Mouse (Mus musculus): Measurements from ENCODE around the gene Ceacam2. TPM values are rescaled to one million over a fixed set of nuclear protein-coding genes. Genes with fewer than 3 reads are reported as not detected.
"Not testable (repeated sequence)": the region's sequence is repeated elsewhere in the genome, so short reads cannot be mapped to it uniquely, and the experiment has no call there.

Ceacam2 gene
- total RNA-seq, 2 experiments from 2014 or later: 0.43 to 0.60 TPM

DNA sequence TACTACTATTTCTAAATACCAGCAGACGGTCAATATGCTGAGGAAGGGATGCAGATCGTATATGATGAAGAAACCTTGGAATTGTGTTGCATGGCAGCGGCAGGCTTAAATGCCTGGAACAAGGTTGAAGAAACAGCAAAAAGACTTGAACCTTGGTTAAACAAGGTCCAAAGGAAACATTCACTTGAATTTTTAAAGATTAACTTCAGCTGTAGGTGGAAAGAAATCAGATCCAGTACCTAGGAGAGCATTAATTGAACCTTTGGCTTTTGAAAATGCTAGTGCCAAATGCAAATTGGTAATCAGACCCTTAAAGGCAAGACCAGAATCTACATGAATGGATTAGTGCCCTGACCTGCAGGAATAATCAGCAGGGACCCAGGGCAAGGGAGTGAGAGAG lies 50.3 kb downstream of the Ceacam2 start:
- intact Hi-C loops (cut with DNase I; ENCODE audit: low total_unique reads): loop anchor here (10.0 kb wide), 1 partner anchor 45 kb away; the partner anchor contains the start of gene Ceacam2
- not testable (repeated sequence) for DNase-seq

- intact Hi-C loops (cut with DNase I; ENCODE audit: low total_unique reads): loop anchor here (10.0 kb wide), 1 partner anchor 49 kb away; the partner anchor contains the start of gene Ceacam2
- no peak for DNase-seq
These were observed 53.5 kb downstream of the Ceacam2 start for GRCm38 (mm10) chr7:25486186-25486585.

GRCm38 (mm10) chr7:25485061-25485460 lies 54.6 kb downstream of the Ceacam2 start:
- DNase-seq: no peak
- intact Hi-C loops (cut with DNase I; ENCODE audit: low total_unique reads): loop anchor here (10.0 kb wide), 1 partner anchor 50 kb away; the partner anchor contains the start of gene Ceacam2

GRCm38 (mm10) chr7:25483133-25483735 lies 56.4 kb downstream of the Ceacam2 start:
- DNase-seq: no peak
- intact Hi-C loops (cut with DNase I; ENCODE audit: low total_unique reads): loop anchor here (2.0 to 10.0 kb wide), 2 partner anchors 52 to 60 kb away; partner anchors contain the start of gene Ceacam2

DNA sequence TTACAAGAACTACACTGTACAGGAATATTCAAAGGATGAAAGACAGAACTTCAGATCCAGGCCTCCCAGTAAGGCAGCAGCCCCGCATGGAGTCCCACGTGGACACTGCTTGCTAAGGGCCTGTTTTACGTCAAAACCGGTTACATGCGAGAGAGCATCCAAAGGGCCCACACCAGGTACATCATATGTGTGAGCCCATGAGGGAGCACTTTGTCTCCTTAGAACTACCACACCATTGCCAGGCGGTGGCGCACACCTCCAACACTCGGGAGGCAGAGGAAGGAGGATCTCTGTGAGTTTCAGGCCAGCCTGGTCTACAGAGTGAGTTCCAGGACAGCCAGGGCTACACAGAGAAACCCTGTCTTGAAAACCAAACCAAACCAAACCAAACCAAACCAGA lies 58.9 kb downstream of the Ceacam2 start:
- intact Hi-C loops (cut with DNase I; ENCODE audit: low total_unique reads): loop anchor here (10.0 kb wide), 1 partner anchor 54 kb away; the partner anchor contains the start of gene Ceacam2
- not testable (repeated sequence) for DNase-seq

GRCm38 (mm10) chr7:25479440-25479839 lies 60.2 kb downstream of the Ceacam2 start:
- DNase-seq: no peak
- intact Hi-C loops (cut with DNase I; ENCODE audit: low total_unique reads): no loop called here

- DNase-seq; intact Hi-C loops (cut with DNase I; ENCODE audit: low total_unique reads): not testable (repeated sequence)
These were observed 61.9 kb downstream of the Ceacam2 start for GRCm38 (mm10) chr7:25477752-25478093.

DNA sequence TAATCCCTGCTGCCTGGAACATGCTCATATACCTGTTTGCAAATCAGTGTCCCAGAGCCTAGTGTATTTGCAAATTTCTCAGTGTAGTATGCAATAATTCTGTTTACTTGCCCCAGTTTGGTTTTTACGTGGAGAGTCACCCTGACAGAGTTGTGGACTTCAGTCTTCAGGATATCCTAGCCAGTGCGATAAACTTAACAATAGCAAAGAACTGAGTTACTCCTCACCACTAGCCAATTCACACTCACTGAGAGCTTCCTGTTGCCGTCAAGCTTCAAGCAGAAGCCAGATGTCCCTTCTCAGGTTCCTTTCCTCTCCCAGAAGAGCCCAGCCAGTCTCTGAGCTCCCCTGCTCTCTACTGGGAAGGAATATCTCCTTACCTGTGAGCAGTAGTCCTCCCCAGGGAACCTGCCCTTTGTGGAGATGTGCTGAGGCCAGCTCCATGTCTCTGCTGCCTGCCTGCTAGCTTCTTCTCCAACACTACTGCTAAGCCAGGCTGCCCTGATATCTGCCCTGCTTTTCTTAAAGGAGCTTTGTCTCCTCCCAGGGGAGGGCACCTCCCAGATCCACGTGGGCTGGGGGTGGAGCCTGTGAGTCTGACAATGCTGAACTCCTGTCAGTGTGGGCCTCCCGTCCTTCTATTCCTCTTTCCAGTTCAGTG lies 62.4 kb downstream of the Ceacam2 start, which contains the start of gene Ceacam1:
Gene Ceacam1, minus strand, starts transcription at position 513 of the 661 bp plus-strand sequence.
- peak; percentile 50 for DNase-seq
- intact Hi-C loops (cut with DNase I; ENCODE audit: low total_unique reads): not testable (repeated sequence)

DNA sequence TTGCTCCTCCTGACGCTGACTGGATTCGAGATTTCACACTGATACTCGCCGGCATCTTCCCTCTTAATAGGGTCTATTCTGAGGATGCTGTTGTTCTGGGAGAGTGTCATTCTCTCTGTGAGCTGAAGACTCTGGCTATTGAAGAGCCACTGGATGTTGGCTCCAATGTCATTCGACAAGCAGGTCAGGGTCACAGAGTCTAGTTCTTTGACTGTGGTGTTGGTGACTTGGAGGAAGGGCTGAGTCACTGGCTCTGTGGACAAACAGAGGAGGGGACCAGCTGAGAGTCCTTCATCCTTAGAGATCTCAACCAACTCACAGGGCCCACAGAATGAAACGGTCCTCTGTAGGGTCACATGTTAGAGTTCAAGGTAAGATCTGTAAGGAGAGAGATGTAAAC lies 67.8 kb downstream of the Ceacam2 start:
- intact Hi-C loops (cut with DNase I; ENCODE audit: low total_unique reads); DNase-seq: not testable (repeated sequence)

Other genes with a start within 250 kb of the Ceacam2 start
- gene Pafah1b3, start 241.9 kb downstream of the Ceacam2 start, total RNA-seq (2021): 1 to 10 TPM; 3.0 to 4.5 TPM
- not detected for gene Prr19, start 238.4 kb downstream of the Ceacam2 start, total RNA-seq (2021)
- gene Tmem145, start 233.8 kb downstream of the Ceacam2 start, total RNA-seq (2021): not detected
- 10 to 100 TPM; 18.5 to 19.7 TPM for gene Megf8, start 222.7 kb downstream of the Ceacam2 start, total RNA-seq (2021)
- not detected for gene Cnfn, start 170.1 kb downstream of the Ceacam2 start, total RNA-seq (2021)
- 10 to 100 TPM; 11.4 to 18.8 TPM for gene Lipe, start 141.1 kb downstream of the Ceacam2 start, total RNA-seq (2021)
- not detected for gene Cxcl17, start 127.0 kb downstream of the Ceacam2 start, total RNA-seq (2021)
- 1 to 10 TPM; 5.1 to 6.4 TPM for gene Ceacam1, start 62.3 kb downstream of the Ceacam2 start, total RNA-seq (2021)
- not detected for gene Erich4, start 76.0 kb upstream of the Ceacam2 start, total RNA-seq (2021)
- 10 to 100 TPM; 24.2 to 31.3 TPM for gene Dmac2, start 79.6 kb upstream of the Ceacam2 start, total RNA-seq (2021)
- gene B3gnt8, start 86.8 kb upstream of the Ceacam2 start, total RNA-seq (2021): 1 to 10 TPM; 2.2 to 2.4 TPM
- 10 to 100 TPM; 58.0 to 78.3 TPM for gene Bckdha, start 119.1 kb upstream of the Ceacam2 start, total RNA-seq (2021)
- 10 to 100 TPM; 21.3 to 21.6 TPM for gene Exosc5, start 119.3 kb upstream of the Ceacam2 start, total RNA-seq (2021)
- under 1 TPM in 1 of 2 experiments, not detected in 1; 0.35 TPM for gene Tmem91, start 135.3 kb upstream of the Ceacam2 start, total RNA-seq (2021)
- gene B9d2, start 140.9 kb upstream of the Ceacam2 start, total RNA-seq (2021): 10 to 100 TPM in 1 of 2 experiments, 1 to 10 TPM in 1; 9.7 to 11.3 TPM
- 10 to 100 TPM; 13.8 to 14.4 TPM for gene Tgfb1, start 147.1 kb upstream of the Ceacam2 start, total RNA-seq (2021)
- gene Ccdc97, start 179.2 kb upstream of the Ceacam2 start, total RNA-seq (2021): 10 to 100 TPM; 31.4 to 31.8 TPM
- gene Hnrnpul1, start 214.9 kb upstream of the Ceacam2 start, total RNA-seq (2021): 10 to 100 TPM; 67.9 to 69.5 TPM
- gene Axl, start 248.8 kb upstream of the Ceacam2 start, total RNA-seq (2021): 10 to 100 TPM; 68.6 to 82.2 TPM